Mouse (Mus musculus): ENCODE measurements around the gene Fgfrl1.

DNA sequence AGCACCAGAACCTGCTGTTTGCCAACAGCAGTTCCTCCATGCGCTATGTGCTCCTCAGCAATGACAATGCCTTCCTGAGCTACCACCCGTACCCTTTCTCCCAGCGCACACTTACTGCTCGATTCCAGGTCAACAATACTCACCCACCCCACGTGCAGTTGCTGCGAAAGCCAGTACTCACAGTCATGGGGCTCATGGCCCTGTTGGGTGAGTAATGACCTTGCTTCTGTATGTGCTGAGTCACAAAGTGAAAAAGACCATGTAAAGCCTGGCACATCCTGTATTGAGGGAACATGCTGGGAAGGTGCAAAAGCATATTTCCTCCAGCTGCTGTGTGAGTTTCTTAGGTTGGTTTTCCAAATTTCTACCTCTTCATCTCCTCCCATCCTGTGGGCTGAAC is 11.3 kb upstream of the Fgfrl1 start:
- no peak for TF ChIP-seq CTCF (IDR thresholded peaks at IDR 0.05; ENCODE audit: low read depth, low read length)
- TF ChIP-seq TAL1 (conservative IDR thresholded peaks at IDR 0.05; ENCODE audit: low read depth, low read length) = no peak
